Mouse (Mus musculus) lung, adult 2 months (tissue): ENCODE measurements around the gene Tnnt3. TPM values are rescaled to one million over a fixed set of nuclear protein-coding genes. Genes with fewer than 3 reads are reported as not detected.

Experiments used
- DNase-seq: peaks from one replicate; pipeline ENCODE4 v3.0.0; 2022
- H3K4me1 ChIP-seq: fragments of 200-500 bp; 2 replicates; pipeline ENCODE4 v1.6.1; 2011; ENCODE audit warnings: low read length; ENCODE audit not compliant: control insufficient read depth, insufficient read depth
- H3K4me3 ChIP-seq: fragments of 200-500 bp; replicated peaks from 2 replicates; pipeline ENCODE3; 2011; ENCODE audit warnings: low read depth, mild to moderate bottlenecking, control low read depth, low read length; ENCODE audit errors: extremely low read depth
- CTCF ChIP-seq: fragments of 200-500 bp; IDR thresholded peaks from 2 replicates; pipeline ENCODE4 v1.5.1; 2011; ENCODE audit warnings: mild to moderate bottlenecking, low read length, control low read depth; ENCODE audit not compliant: insufficient read depth
- POLR2A ChIP-seq: fragments of 200-500 bp; IDR thresholded peaks from 2 replicates; pipeline ENCODE4 v1.6.1; 2011; ENCODE audit warnings: low read depth, mild to moderate bottlenecking, control low read depth, low read length, borderline replicate concordance; ENCODE audit errors: extremely low read depth
- WGBS: fragments of 180-500 bp; shearing (Covaris S2); methylation state at CpG from one replicate; pipeline ENCODE4 v1.1.7; 2018; 5-methylcytosine and 5-hydroxymethylcytosine counted together
- polyA plus RNA-seq: library from polyadenylated mRNA; depleted of rRNA; stranded (reverse); fragments of >200 nt; gene quantifications from 2 replicates; pipeline ENCODE4 v1.2.3, GENCODE M21; 2012; rRNA removed

Gene Tnnt3
- polyA plus RNA-seq, 1 experiment: 64.7 TPM

GRCm38 (mm10) chr7:142556089-142556476 is 57.4 kb downstream of the Tnnt3 start:
- DNase-seq: no peak
- Histone ChIP-seq H3K4me3 (no peak overlapping the region), H3K4me1 (no peaks in the 10 kb centered on the region)
- TF ChIP-seq CTCF (no peak), POLR2A (no peak)
- WGBS: 75% methylated on average over 2 of the region's 2 CpGs

GRCm38 (mm10) chr7:142557696-142558095 is 59.1 kb downstream of the Tnnt3 start:
- Histone ChIP-seq H3K4me3 (no peak overlapping the region), H3K4me1 (no peaks in the 10 kb centered on the region)
- no peak for DNase-seq
- 64% methylated on average over 6 of the region's 6 CpGs for WGBS
- TF ChIP-seq CTCF (no peak), POLR2A (no peak)

- WGBS: 94% methylated on average over 9 of the region's 9 CpGs
- Histone ChIP-seq H3K4me1 (no peaks in the 10 kb centered on the region), H3K4me3 (no peak overlapping the region)
- DNase-seq: no peak
- no peak for TF ChIP-seq CTCF
- TF ChIP-seq POLR2A: no peak
These were observed 60.0 kb downstream of the Tnnt3 start for GRCm38 (mm10) chr7:142558511-142559146.

GRCm38 (mm10) chr7:142559651-142560175 is 61.1 kb downstream of the Tnnt3 start:
- WGBS: 75% methylated on average over 5 of the region's 5 CpGs

GRCm38 (mm10) chr7:142560942-142561855 is 62.6 kb downstream of the Tnnt3 start:
- no peak overlapping the region for H3K4me3 ChIP-seq
- H3K4me1 ChIP-seq: no peaks in the 10 kb centered on the region
- DNase-seq: no peak
- TF ChIP-seq POLR2A (no peak), CTCF (no peak)
- 48% methylated on average over 18 of the region's 18 CpGs for WGBS

More at GRCm38 (mm10) chr7:142559651-142560175, 61.1 kb downstream of the Tnnt3 start:
- no peak overlapping the region for H3K4me3 ChIP-seq
- no peak for DNase-seq
- H3K4me1 ChIP-seq: no peaks in the 10 kb centered on the region
- TF ChIP-seq POLR2A: no peak
- no peak for TF ChIP-seq CTCF

GRCm38 (mm10) chr7:142561856-142562404 is 63.3 kb downstream of the Tnnt3 start:
- Histone ChIP-seq H3K4me3 (no peak overlapping the region), H3K4me1 (no peaks in the 10 kb centered on the region)
- no peak for DNase-seq
- WGBS: 67% methylated on average over 4 of the region's 4 CpGs
- TF ChIP-seq CTCF (no peak), POLR2A (no peak)

GRCm38 (mm10) chr7:142563168-142563567 is 64.5 kb downstream of the Tnnt3 start:
- DNase-seq: no peak
- 77% methylated on average over 6 of the region's 6 CpGs for WGBS
- no peak for TF ChIP-seq CTCF
- no peak for TF ChIP-seq POLR2A
- H3K4me3 ChIP-seq: no peak overlapping the region
- no peaks in the 10 kb centered on the region for H3K4me1 ChIP-seq

- TF ChIP-seq CTCF (no peak), POLR2A (no peak)
- DNase-seq: no peak
- no peak overlapping the region for H3K4me3 ChIP-seq
- WGBS: 49% methylated on average over 11 of the region's 11 CpGs
- H3K4me1 ChIP-seq: no peaks in the 10 kb centered on the region
These were observed 66.5 kb downstream of the Tnnt3 start for GRCm38 (mm10) chr7:142564955-142565643.

Other genes starting within 250 kb of the Tnnt3 start
- gene Gm2431, start 240.5 kb upstream of the Tnnt3 start, polyA plus RNA-seq: not detected in 2 replicates
- gene Gm4559, start 224.5 kb upstream of the Tnnt3 start, polyA plus RNA-seq: not detected in 2 replicates
- gene Krtap5-1, start 201.7 kb upstream of the Tnnt3 start, polyA plus RNA-seq: not detected in 2 replicates
- gene Krtap5-4, start 195.3 kb upstream of the Tnnt3 start, polyA plus RNA-seq: not detected in 2 replicates
- 48.5 and 49.1 TPM in 2 replicates for gene Ifitm10, start 125.1 kb upstream of the Tnnt3 start, polyA plus RNA-seq
- gene Gm49369, start 116.2 kb upstream of the Tnnt3 start, polyA plus RNA-seq: 0.24 TPM in 1 of 2 replicates, not detected in the other
- gene Ctsd, start 110.8 kb upstream of the Tnnt3 start, polyA plus RNA-seq: 689 and 921 TPM in 2 replicates
- 0.19 and 8.6 TPM in 2 replicates for gene Syt8, start 64.0 kb upstream of the Tnnt3 start, polyA plus RNA-seq
- 3.1 and 223 TPM in 2 replicates for gene Tnni2, start 57.0 kb upstream of the Tnnt3 start, polyA plus RNA-seq
- gene Lsp1, start 38.0 kb upstream of the Tnnt3 start, polyA plus RNA-seq: 131 and 188 TPM in 2 replicates
- gene Mrpl23, start 33.9 kb downstream of the Tnnt3 start, polyA plus RNA-seq: 8.0 and 10.3 TPM in 2 replicates
- 16.9 and 25.4 TPM in 2 replicates for gene Igf2, start 168.0 kb downstream of the Tnnt3 start, polyA plus RNA-seq
- gene Gm49394, start 171.1 kb downstream of the Tnnt3 start, polyA plus RNA-seq: 0.02 TPM in 1 of 2 replicates, not detected in the other
- 0.37 TPM in 1 of 2 replicates, not detected in the other for gene Ins2, start 244.5 kb downstream of the Tnnt3 start, polyA plus RNA-seq